Mouse (Mus musculus) telencephalon, adult 2 months (tissue): Measurements from ENCODE around the gene Nrxn3.

Experiments used
- DNase-seq: peaks from one replicate; pipeline ENCODE4 v3.0.0-alpha.2; 2011; ENCODE audit warnings: low read depth, low spot score

The Nrxn3 gene

GRCm38 (mm10) chr12:89505121-89505764 lies 782.6 kb downstream of the Nrxn3 start:
- DNase-seq, result peak; percentile 49

GRCm38 (mm10) chr12:89508970-89509369 lies 786.3 kb downstream of the Nrxn3 start:
- DNase-seq, result no peak

DNA sequence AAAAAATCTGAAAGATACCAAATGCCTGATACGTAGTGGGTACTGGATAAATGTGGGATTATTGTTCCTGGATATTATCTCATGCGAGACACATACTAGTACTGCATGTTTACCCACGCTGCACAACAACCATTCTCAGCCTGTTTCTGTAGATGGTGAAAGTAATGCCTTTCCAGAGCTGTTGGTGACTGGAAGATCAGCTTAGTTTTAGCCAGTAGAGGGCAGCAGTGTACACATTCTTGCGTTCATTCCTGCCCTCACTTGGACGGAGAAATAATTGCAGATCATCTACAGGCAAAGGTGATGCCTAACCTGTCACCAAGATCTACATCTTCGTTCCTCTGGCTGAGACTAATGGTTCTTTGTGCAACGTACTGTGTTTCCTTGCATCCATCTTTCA lies 791.1 kb downstream of the Nrxn3 start:
- DNase-seq, result peak; percentile 50

GRCm38 (mm10) chr12:89516046-89516445 lies 793.4 kb downstream of the Nrxn3 start:
- DNase-seq, result no peak

- DNase-seq, result no peak
These were observed 808.1 kb downstream of the Nrxn3 start for GRCm38 (mm10) chr12:89530679-89531350.

DNA sequence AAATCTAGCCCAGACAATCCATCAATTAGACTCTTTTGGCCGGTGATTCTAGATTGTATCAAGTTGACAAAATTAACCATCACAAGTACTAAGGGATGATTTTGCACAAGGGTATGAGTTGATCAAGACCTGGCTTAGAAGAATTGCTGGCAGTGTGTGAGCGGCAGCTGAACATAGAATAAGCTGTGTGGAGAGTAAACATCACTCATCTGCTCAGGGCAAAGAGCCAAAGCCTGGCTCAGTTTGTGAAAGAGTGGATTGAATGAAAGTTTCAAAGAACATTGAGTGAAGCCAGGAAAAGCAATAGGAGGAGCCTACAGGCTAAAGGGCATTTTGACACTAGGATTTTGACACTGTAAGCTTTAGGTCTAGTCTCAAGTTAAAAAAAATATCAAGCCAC lies 828.6 kb downstream of the Nrxn3 start:
- DNase-seq, result peak; percentile 31

DNA sequence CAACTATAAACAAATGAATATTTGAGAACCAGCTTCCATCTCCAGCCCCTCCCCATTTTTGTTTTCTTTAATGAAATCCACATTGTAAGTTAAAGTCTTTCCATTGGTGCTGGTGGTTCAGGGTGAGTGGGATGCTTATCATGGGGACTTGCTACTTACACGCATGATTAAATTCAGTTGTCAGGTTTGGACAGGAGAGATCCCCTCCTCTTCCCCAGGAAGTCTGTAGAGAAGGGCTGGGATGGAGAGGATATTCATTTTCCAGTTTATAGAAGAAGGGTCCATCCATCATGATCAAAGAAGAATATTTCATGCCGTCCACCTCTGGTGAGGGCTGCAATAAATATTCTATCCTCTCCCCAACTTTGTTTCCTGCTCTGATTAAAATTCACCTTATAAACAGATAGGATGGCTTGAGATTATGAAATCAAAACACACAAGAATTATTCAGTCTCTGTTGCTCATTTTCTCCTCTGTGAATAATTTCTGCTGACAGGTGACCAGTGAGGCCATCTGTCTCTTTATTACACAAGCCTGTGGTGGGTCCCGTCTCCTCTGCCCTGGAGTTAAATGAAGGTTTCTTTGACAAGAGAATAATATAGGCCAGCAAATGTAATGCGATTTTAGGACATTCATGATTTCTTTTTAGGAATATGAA lies 830.7 kb downstream of the Nrxn3 start:
- DNase-seq, result no peak

GRCm38 (mm10) chr12:89554171-89554570 lies 831.5 kb downstream of the Nrxn3 start:
- DNase-seq, result no peak

- DNase-seq, result peak; percentile 12
These were observed 832.2 kb downstream of the Nrxn3 start for GRCm38 (mm10) chr12:89554740-89555430.

DNA sequence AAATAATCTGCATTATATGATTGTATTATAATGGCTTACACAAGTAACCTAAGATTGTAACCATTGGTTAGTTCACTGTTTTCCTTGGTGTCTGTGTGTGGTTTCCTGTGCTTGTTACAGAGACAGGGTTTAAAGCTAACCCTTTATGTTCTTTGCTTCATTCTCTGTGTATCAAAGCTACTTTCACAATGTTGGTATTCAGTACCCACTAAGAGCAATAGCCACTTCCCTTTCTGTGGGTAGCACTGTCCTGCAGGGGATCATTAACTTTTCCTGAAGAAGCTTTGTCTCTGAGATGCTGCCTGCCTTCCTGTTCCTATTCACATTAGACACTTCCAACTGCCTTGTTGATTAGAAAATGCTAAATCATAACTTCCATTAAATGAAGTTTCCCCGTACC lies 836.2 kb downstream of the Nrxn3 start:
- no peak for DNase-seq

GRCm38 (mm10) chr12:89561989-89562565 lies 839.4 kb downstream of the Nrxn3 start:
- DNase-seq, result no peak

- no peak for DNase-seq
These were observed 846.2 kb downstream of the Nrxn3 start for GRCm38 (mm10) chr12:89568723-89569377.

DNA sequence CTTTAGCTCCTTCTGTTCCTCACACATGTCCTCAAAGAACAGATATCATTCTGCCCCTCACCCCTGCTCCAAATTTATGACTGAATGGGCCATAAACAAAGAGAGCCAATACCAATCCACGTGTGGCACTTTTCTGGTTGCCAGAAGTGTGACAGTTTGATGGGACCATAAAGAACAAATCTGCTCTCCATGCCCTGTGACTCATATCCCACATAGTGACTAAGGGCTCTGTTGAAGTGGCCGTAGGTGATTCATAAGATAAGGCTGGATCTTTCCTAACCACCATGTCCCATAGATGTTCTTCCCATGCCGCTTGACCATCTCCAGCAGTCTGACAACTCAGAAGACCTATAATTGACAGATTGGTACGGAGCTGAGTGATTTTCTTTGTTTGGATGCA lies 869.8 kb downstream of the Nrxn3 start:
- no peak for DNase-seq

- no peak for DNase-seq
These were observed 891.0 kb downstream of the Nrxn3 start for GRCm38 (mm10) chr12:89613670-89614069.

GRCm38 (mm10) chr12:89625746-89626145 lies 903.1 kb downstream of the Nrxn3 start:
- no peak for DNase-seq

DNA sequence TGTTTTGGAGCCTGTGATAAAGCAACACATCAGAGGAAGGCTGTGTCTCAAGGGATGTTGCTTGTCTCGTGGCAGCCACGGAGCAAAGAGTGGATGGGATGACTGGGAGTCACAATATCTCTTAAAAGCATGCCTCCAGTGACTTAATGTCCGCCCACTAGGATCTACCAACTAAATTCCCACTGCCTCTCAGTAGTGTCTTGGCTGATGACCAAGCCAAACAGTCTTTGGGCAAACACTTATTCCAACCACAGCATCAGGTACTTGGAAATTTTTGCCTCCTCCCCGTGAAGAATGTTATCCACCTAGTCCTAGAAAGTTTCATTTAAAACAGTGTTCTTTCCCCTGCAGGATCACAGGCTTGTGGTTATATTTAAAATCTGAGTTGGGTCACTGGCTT lies 917.4 kb downstream of the Nrxn3 start:
- no peak for DNase-seq

DNA sequence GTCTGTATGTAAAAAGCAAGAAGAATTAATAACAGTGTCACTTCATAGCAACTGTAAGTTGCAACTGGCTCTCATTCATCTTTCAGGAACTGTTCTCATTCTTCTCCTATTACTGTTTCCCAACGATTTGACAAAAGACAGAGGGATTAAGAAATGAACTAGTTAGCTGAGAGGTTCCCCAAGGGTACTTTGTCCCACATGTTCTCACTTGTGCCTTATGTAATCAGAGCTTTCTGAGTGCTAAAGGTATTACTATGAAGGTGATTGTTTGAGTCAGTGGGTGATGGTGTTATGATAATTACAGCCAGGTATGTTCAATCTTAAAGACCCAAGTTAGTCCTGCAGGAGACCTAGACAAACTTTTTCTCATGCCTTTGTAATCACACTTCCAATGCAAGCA lies 918.8 kb downstream of the Nrxn3 start:
- DNase-seq, result no peak

DNA sequence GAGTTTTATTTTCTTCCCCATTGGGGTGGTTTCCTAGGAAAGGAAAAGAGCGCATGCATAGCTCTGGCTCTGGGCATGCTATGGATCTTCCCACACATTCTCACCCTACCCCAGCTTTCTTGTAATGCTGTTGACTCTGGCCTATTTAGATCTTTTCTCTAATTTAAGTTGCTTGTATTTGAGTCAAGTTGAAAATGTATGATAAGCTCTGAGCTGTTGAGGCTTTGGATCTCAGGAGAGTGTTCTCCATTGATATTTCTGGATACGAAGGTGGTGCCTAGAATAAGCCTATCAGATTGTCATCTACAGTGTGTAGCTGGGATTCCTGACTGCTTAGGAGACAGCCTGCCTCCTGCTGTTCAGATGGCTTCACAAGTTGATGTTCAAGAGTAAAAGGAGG lies 930.5 kb downstream of the Nrxn3 start:
- peak; percentile 62 for DNase-seq

DNA sequence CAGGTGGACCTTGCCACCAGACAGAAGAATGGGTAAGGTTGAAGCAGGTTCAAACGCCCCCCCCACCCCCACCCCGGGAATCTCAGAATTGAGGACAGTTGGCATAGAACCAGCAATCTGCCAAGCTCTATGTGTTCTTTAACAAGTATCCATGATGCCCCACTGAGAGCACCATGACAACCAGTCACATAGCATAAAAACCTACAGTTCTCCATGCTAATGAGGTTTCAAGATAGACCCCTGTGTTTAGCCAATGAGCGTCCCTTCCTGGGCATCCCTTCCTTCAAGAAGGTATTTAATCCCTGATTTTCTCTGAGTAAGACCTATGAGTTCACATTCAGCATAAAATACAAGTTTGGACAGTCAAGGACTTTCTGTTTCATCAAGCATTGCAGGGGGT lies 938.5 kb downstream of the Nrxn3 start:
- DNase-seq, result no peak

GRCm38 (mm10) chr12:89668856-89669255 lies 946.2 kb downstream of the Nrxn3 start:
- DNase-seq, result peak; percentile 73

- DNase-seq, result no peak
These were observed 950.1 kb downstream of the Nrxn3 start for GRCm38 (mm10) chr12:89672819-89673218.
